Mouse (Mus musculus) heart, postnatal 0 days (tissue): ENCODE measurements around the gene Pard3b. TPM values are rescaled to one million over a fixed set of nuclear protein-coding genes. Genes with fewer than 3 reads are reported as not detected.

Experiments used
- ATAC-seq: fragments of 200-750 bp; cut with Nextera tagmentation; 2 replicates; pipeline ENCODE4 v1.8.0; 2017; ENCODE audit warnings: low read depth, moderate number of reproducible peaks, moderate library complexity; ENCODE audit not compliant: insufficient read depth
- DNase-seq: peaks from one replicate; pipeline ENCODE4 v3.0.0-alpha.2; 2016; ENCODE audit warnings: low spot score
- H3K27ac ChIP-seq: fragments of 300-500 bp; sonication (generic); 2 replicates; pipeline ENCODE4 v1.5.1; 2014; ENCODE audit warnings: low read depth, mild to moderate bottlenecking
- H3K27me3 ChIP-seq: fragments of 300-500 bp; sonication (generic); 2 replicates; pipeline ENCODE4 v1.6.1; 2014; ENCODE audit warnings: low read length, mixed read lengths; ENCODE audit not compliant: control insufficient read depth, insufficient read depth
- H3K36me3 ChIP-seq: fragments of 300-500 bp; sonication (generic); replicated peaks from 2 replicates; pipeline ENCODE4 v1.6.1; 2014; ENCODE audit warnings: low read length, mixed read lengths; ENCODE audit not compliant: control insufficient read depth, insufficient read depth
- H3K4me1 ChIP-seq: fragments of 300-500 bp; sonication (generic); 2 replicates; pipeline ENCODE4 v1.6.1; 2014; ENCODE audit warnings: antibody characterized with exemption; ENCODE audit not compliant: control insufficient read depth, insufficient read depth
- H3K4me2 ChIP-seq: fragments of 300-500 bp; sonication (generic); 2 replicates; pipeline ENCODE4 v1.6.1; 2014; ENCODE audit warnings: low read depth, mild to moderate bottlenecking, low read length, moderate library complexity
- H3K4me3 ChIP-seq: fragments of 300-500 bp; sonication (generic); 2 replicates; pipeline ENCODE4 v1.5.1; 2014; ENCODE audit warnings: low read depth, low read length
- H3K9ac ChIP-seq: fragments of 300-500 bp; sonication (generic); replicated peaks from 2 replicates; pipeline ENCODE4 v1.6.1; 2014; ENCODE audit warnings: low read depth, low read length, mixed read lengths
- H3K9me3 ChIP-seq: fragments of 300-500 bp; sonication (generic); replicated peaks from 2 replicates; pipeline ENCODE4 v1.6.1; 2016; ENCODE audit warnings: low read length; ENCODE audit not compliant: control insufficient read depth
- CTCF ChIP-seq: IDR thresholded peaks from 2 replicates; pipeline ENCODE4 v1.5.1; 2016; ENCODE audit warnings: antibody characterized with exemption, control low read depth, low read depth
- EP300 ChIP-seq: IDR thresholded peaks from 2 replicates; pipeline ENCODE4 v1.6.1; 2016; ENCODE audit warnings: antibody characterized with exemption, low read depth
- WGBS: fragments of 180-500 bp; shearing (Covaris S2); extraction: QIAGEN DNeasy Blood & Tissue Kit; methylation state at CpG from one replicate; pipeline ENCODE4 v1.1.7; 2014; 5-methylcytosine and 5-hydroxymethylcytosine counted together
- polyA plus RNA-seq: library from polyadenylated mRNA; unstranded; fragments of >200 nt; fragmentation: Nextera tagmentation; extraction: Ambion mirVana; gene quantifications from 2 replicates; pipeline ENCODE4 v1.2.1, GENCODE M21; 2015
- total RNA-seq: library from RNA; depleted of rRNA; stranded (reverse); fragments of >200 nt; gene quantifications from 2 replicates; pipeline ENCODE4 v1.2.3, GENCODE M21; 2014; ENCODE audit warnings: low replicate concordance

Gene Pard3b
- total and polyA plus RNA-seq, 2 experiments from 2014 or later, result 8.4 to 8.9 TPM

DNA sequence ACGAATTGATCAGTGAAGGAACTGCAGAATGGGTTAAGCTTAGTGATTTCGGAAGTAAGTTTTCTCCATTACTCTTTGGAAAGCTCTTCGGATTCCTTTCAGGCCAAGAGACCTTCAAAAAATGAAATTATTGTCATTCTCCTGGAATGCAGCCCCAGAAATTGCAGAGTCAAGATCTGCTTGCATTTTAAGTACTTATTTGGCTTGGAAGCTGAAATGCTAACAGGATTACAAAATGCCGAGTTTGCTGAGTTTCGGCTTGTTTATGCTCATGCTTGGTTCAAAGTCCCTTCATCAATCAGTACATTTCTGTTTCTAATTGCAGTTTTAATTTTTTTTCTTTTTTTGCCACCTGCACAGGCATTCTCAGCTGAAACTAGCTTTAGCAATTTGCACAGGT lies 860.5 kb downstream of the Pard3b start:
- no peak for DNase-seq
- Histone ChIP-seq H3K4me3 (no peak overlapping the region), H3K36me3 (no peaks in the 10 kb centered on the region), H3K27ac (no peak overlapping the region), H3K9ac (no peak overlapping the region), H3K4me1 (no peaks in the 10 kb centered on the region), H3K9me3 (no peaks in the 10 kb centered on the region), H3K4me2 (no peak overlapping the region), H3K27me3 (no peaks in the 10 kb centered on the region)
- TF ChIP-seq CTCF (no peak), EP300 (no peak)
- WGBS, result 82% methylated on average over 5 of the region's 5 CpGs
- no peak for ATAC-seq

DNA sequence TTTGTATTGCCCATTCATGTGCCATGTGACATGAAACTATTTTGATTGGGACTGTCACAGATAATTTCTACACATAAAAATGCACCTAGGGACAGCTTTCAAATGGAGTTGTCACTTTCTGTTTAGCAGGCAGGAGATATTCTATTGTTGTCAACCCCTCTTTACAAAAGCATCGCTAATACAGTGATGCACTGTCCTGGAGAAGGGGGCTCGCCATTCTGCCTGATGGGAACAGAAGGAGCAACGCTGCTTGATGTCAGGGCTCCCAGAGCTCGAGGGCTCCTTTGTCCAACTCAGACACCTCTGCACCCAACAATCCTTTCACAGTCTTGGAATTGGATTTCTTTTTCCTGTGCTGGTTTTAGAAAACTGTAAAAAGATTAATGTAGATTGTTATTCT lies 871.9 kb downstream of the Pard3b start:
- Histone ChIP-seq H3K9ac (no peak overlapping the region), H3K36me3 (no peaks in the 10 kb centered on the region), H3K9me3 (no peaks in the 10 kb centered on the region), H3K4me2 (no peak overlapping the region), H3K4me3 (no peak overlapping the region), H3K4me1 (no peaks in the 10 kb centered on the region), H3K27ac (no peak overlapping the region), H3K27me3 (no peaks in the 10 kb centered on the region)
- DNase-seq (no peak), ATAC-seq (no peak)
- WGBS, result 79% methylated on average over 4 of the region's 4 CpGs
- TF ChIP-seq CTCF (no peak), EP300 (no peak)

DNA sequence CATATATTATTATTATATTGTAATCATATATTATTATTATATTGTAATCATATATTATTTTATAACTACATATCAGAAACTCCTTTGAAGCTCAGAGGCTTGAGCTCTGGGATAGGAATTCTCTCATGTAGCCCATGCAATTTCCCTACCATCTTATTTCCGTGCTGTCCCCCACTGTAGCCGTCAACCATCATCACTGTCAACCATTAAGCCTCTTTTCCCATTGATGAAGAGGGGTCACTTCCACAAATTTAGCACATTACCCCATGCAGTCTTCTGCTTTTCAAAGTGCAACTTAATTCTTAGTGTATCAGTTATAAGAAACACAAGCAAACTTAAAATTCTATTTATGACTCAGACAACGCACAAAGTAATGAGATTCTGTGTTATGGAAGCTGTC lies 873.1 kb downstream of the Pard3b start:
- no peaks in the 10 kb centered on the region for H3K9me3 ChIP-seq
- H3K9ac ChIP-seq, result no peak overlapping the region
- TF ChIP-seq CTCF (no peak), EP300 (no peak)
- ATAC-seq, result no peak
- WGBS, result 84% methylated on average over 3 of the region's 3 CpGs
- H3K27me3 ChIP-seq, result no peaks in the 10 kb centered on the region
- no peak overlapping the region for H3K27ac ChIP-seq
- no peak overlapping the region for H3K4me3 ChIP-seq
- peaks cover 7% of the 10 kb centered on the region; the same call in 1 of the 2 replicates for H3K4me1 ChIP-seq
- DNase-seq, result no peak
- H3K4me2 ChIP-seq, result no peak overlapping the region
- H3K36me3 ChIP-seq, result no peaks in the 10 kb centered on the region

DNA sequence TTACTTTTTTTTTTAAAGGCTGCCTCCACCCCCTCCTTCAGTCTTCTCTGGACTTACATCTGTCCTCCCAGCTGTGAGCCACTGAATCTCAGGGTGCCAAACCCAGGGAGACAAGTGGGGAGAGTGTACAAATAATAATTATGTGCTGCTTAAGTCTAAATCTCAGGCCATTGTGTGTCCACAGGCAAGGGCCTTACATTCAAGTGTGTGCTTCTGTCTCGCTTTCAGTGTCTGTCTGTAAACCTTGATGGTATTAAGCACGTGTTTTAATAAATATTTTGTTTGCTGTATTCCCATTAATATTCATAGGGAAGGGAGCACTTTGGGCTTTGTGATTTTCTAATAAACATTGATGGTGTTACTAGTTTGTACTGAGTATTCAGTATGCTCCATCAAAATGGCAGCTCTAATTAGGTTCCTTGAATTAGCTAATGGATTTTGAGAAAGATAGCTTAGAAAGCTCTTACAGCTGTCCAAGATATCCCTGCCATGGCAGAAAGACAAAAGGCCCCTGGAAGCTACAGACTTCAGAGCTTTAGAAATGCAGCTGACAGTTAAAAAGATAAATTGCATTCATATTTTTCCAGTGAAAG lies 880.1 kb downstream of the Pard3b start:
- Histone ChIP-seq H3K4me1 (peaks cover 13% of the 10 kb centered on the region; the same call in 1 of the 2 replicates), H3K9ac (no peak overlapping the region), H3K27ac (no peak overlapping the region), H3K27me3 (no peaks in the 10 kb centered on the region), H3K36me3 (no peaks in the 10 kb centered on the region), H3K4me2 (no peak overlapping the region), H3K4me3 (no peak overlapping the region), H3K9me3 (no peaks in the 10 kb centered on the region)
- DNase-seq (no peak), ATAC-seq (no peak)
- TF ChIP-seq CTCF, result no peak
- TF ChIP-seq EP300, result no peak
- WGBS, result 96% methylated on average over 2 of the region's 2 CpGs

DNA sequence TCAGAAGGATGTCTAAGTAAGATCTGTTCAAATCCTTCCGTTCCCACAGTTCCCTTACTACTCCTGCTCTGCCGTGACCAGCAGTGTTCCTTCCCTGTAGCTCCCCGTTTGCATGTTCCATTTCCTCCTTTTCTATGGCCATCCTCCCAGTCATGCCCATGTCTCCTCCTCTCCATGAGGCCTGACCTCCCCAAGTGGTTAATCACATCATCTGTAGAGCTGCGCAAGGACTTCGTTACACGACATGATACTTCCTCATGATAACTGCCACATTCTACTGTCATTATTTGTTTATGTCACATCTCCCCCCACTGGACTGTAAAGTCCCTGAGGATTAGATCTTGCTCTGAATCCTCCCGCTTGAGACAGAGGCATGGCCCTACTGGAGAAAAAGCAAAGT lies 882.7 kb downstream of the Pard3b start:
- ATAC-seq, result no peak
- 76% methylated on average over 7 of the region's 7 CpGs for WGBS
- no peak overlapping the region for H3K27ac ChIP-seq
- no peaks in the 10 kb centered on the region for H3K27me3 ChIP-seq
- no peak overlapping the region for H3K4me3 ChIP-seq
- TF ChIP-seq EP300, result no peak
- no peak for TF ChIP-seq CTCF
- no peak overlapping the region for H3K4me2 ChIP-seq
- H3K36me3 ChIP-seq, result no peaks in the 10 kb centered on the region
- no peaks in the 10 kb centered on the region for H3K9me3 ChIP-seq
- no peak for DNase-seq
- no peak overlapping the region for H3K9ac ChIP-seq
- H3K4me1 ChIP-seq, result peaks cover 9% of the 10 kb centered on the region; the same call in 1 of the 2 replicates

DNA sequence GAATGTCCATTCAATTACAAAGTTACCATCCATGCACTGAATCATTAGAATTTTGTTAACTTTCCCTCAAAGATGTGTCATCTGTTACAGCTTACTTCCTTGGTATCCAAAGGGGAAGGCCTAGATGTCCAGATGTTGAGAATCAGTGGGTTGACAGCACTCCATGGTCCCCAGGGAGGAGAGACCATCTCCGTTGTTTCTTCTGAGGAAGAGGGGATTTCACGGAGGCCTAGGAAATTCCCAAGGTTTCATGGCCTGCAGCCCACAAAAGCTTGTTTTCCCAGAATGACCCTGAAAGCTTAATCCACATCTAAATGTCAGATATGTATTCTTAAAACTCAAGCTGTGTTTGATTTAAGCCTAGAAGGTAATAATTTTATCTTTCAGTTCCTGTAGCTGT lies 884.1 kb downstream of the Pard3b start:
- ATAC-seq (no peak), DNase-seq (no peak)
- H3K27ac ChIP-seq, result no peak overlapping the region
- no peaks in the 10 kb centered on the region for H3K27me3 ChIP-seq
- no peak overlapping the region for H3K4me2 ChIP-seq
- no peaks in the 10 kb centered on the region for H3K36me3 ChIP-seq
- no peak overlapping the region for H3K4me3 ChIP-seq
- no peaks in the 10 kb centered on the region for H3K9me3 ChIP-seq
- H3K9ac ChIP-seq, result no peak overlapping the region
- WGBS, result 74% methylated on average over 2 of the region's 2 CpGs
- TF ChIP-seq EP300, result no peak
- no peak for TF ChIP-seq CTCF
- H3K4me1 ChIP-seq, result no peaks in the 10 kb centered on the region
